Mouse (Mus musculus) heart, adult 2 months (tissue): ENCODE measurements at regions not wholly inside any gene's neighbourhood (a gene's known extent, or its start where the extent isn't known, plus 50 kb on each side); places are given as distances from the start of the nearest gene placed in this dataset.

Experiments
- DNase-seq, 2 experiments: peaks; one replicate each; pipeline ENCODE4 v3.0.0; 2021
- H3K27ac ChIP-seq: fragments of 200-600 bp; 2 replicates; pipeline ENCODE4 v1.8.1; 2022
- H3K27me3 ChIP-seq: fragments of 200-500 bp; 2 replicates; pipeline ENCODE4 v1.6.1; 2012; ENCODE audit warnings: mild to moderate bottlenecking, low read length, inconsistent platforms, mixed read lengths; ENCODE audit not compliant: control insufficient read depth, insufficient read depth
- H3K36me3 ChIP-seq: fragments of 200-500 bp; 2 replicates; pipeline ENCODE4 v1.6.1; 2012; ENCODE audit warnings: low read length, inconsistent platforms; ENCODE audit not compliant: control insufficient read depth, insufficient read depth
- H3K4me1 ChIP-seq: fragments of 200-500 bp; 2 replicates; pipeline ENCODE4 v1.6.1; 2011; ENCODE audit warnings: low read length; ENCODE audit not compliant: control insufficient read depth, insufficient read depth
- H3K4me3 ChIP-seq: fragments of 200-600 bp; 2 replicates; pipeline ENCODE4 v1.8.1; 2022
- H3K79me2 ChIP-seq: fragments of 200-500 bp; replicated peaks from 2 replicates; pipeline ENCODE4 v1.6.1; 2012; ENCODE audit warnings: mild to moderate bottlenecking, inconsistent platforms, low read length, moderate library complexity, mixed read lengths; ENCODE audit not compliant: control insufficient read depth, insufficient read depth
- H3K9ac ChIP-seq: fragments of 200-500 bp; 2 replicates; pipeline ENCODE4 v1.6.1; 2012; ENCODE audit warnings: low read depth, mild to moderate bottlenecking, control low read depth, inconsistent platforms, low read length, mixed read lengths
- CTCF ChIP-seq: fragments of 200-600 bp; IDR thresholded peaks from 2 replicates; pipeline ENCODE4 v1.8.1; 2022; ENCODE audit warnings: antibody characterized with exemption, mild to moderate bottlenecking, moderate library complexity
- EP300 ChIP-seq: fragments of 200-500 bp; IDR thresholded peaks from 2 replicates; pipeline ENCODE4 v1.6.1; 2011; ENCODE audit warnings: low read depth, low read length, control low read depth; ENCODE audit not compliant: insufficient read depth
- POLR2A ChIP-seq: fragments of 200-500 bp; IDR thresholded peaks from 2 replicates; pipeline ENCODE4 v1.6.1; 2011; ENCODE audit warnings: mild to moderate bottlenecking, low read depth, low read length, control low read depth; ENCODE audit not compliant: insufficient read depth
- WGBS: fragments of 180-500 bp; shearing (Covaris S2); methylation state at CpG from one replicate; pipeline ENCODE4 v1.1.7; 2018; 5-methylcytosine and 5-hydroxymethylcytosine counted together
- intact Hi-C: fragments of 180-260 bp; cut with DNase I; formaldehyde crosslinking; loops from one replicate; pipeline ENCODE4 v1.15.1; 2025

GRCm38 (mm10) chr17:45251034-45251730 is 182.4 kb downstream of the Cdc5l start:
- TF ChIP-seq CTCF (peak; percentile 71), EP300 (no peak)
- no peak overlapping the region for H3K27ac ChIP-seq
- H3K4me1 ChIP-seq, result no peaks in the 10 kb centered on the region
- intact Hi-C loops, result loop anchor here (5.0 kb wide), 1 partner anchor 514 kb away; no protein-coding TSS in a partner anchor
- peak; percentile 39 to 70 for DNase-seq
- WGBS, result 35% methylated on average over 22 of the region's 22 CpGs
- no peak overlapping the region for H3K9ac ChIP-seq
- H3K36me3 ChIP-seq, result no peaks in the 10 kb centered on the region
- H3K27me3 ChIP-seq, result no peaks in the 10 kb centered on the region
- H3K79me2 ChIP-seq, result no peaks in the 10 kb centered on the region
- H3K4me3 ChIP-seq, result no peak overlapping the region

GRCm38 (mm10) chr17:45250450-45250849 is 183.1 kb downstream of the Cdc5l start:
- intact Hi-C loops, result loop anchor here (5.0 kb wide), 1 partner anchor 513 kb away; no protein-coding TSS in a partner anchor
- no peaks in the 10 kb centered on the region for H3K4me1 ChIP-seq
- WGBS, result 93% methylated on average over 10 of the region's 10 CpGs
- no peaks in the 10 kb centered on the region for H3K27me3 ChIP-seq
- DNase-seq, result no peak
- TF ChIP-seq POLR2A, result no peak
- no peak for TF ChIP-seq CTCF
- no peak for TF ChIP-seq EP300
- H3K9ac ChIP-seq, result no peak overlapping the region
- H3K4me3 ChIP-seq, result no peak overlapping the region
- no peak overlapping the region for H3K27ac ChIP-seq
- no peaks in the 10 kb centered on the region for H3K36me3 ChIP-seq
- no peaks in the 10 kb centered on the region for H3K79me2 ChIP-seq

DNA sequence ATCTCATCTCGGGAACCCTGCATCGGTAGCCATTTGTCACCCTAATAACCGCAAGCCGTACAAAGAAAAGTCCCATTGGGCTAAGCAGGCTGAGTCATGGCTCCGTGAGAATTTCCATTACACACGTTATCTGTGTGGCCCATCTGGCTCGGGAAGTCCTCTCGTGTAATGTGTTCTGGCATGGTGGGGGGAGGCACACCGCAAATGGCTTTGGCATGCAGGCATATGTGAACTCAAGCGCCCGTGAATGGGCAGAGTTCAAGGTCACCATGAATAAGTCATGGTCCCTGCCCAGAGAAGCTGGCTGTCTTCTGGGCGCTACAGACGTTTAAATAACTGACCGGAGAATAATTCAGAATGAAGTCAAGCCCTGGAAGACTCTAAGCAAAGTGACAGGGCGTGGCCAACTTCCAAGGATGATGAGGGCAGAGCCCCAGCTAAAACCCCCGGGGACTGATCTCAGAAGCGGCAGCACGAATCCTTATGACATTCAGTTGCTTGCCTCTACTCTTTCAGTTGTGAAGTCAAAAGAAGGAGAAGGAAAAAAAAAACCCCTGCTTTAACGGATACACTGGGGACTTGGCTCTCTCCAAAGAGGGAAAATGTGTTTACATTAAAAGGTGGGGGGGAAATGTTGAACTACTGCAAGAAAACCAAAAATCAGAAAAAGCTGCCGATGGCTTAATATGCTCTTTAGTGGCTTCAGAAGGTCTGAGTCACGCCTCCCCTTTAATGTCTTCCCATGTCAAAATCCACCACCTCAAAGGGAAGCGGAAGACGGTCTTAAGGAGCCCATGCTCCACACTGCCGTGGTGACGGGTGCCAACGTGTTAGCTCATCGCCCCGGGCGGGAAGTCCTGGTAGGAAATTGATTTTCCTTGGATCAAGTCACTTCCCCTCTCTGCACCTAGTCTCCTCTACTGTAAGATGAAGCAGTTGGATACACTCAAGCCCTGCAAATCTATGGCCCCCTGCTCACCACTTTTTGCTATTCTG is 186.1 kb downstream of the Cdc5l start:
- no peaks in the 10 kb centered on the region for H3K36me3 ChIP-seq
- no peak overlapping the region for H3K9ac ChIP-seq
- peak in 1 of 2 experiments; percentile 16 for DNase-seq
- H3K27me3 ChIP-seq, result no peaks in the 10 kb centered on the region
- no peaks in the 10 kb centered on the region for H3K4me1 ChIP-seq
- TF ChIP-seq POLR2A, result no peak
- no peak for TF ChIP-seq EP300
- TF ChIP-seq CTCF, result no peak
- H3K27ac ChIP-seq, result no peak overlapping the region
- 59% methylated on average over 29 of the region's 29 CpGs for WGBS
- no peak overlapping the region for H3K4me3 ChIP-seq
- H3K79me2 ChIP-seq, result no peaks in the 10 kb centered on the region
- intact Hi-C loops, result no loop called here

DNA sequence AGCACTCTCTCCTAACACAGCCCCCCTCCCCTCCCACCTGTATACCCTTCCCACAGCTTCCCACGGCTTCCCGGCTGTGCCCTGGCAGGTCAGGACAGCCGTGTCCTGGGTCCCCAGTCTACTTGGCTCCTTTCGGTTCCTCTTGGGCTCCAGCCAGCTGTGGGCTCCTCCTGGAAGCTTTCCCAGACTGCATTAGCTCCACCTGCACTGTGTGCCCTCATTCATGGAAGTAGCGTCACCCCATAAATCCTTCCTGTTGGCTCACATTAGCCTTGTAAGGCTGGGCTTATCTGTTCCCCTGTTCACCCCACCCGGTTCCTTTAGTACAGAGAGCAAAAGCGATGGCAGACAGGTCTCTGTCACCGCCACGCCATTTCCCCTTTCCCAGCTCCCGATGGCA is 188.7 kb downstream of the Cdc5l start:
- Histone ChIP-seq H3K79me2 (no peaks in the 10 kb centered on the region), H3K9ac (no peak overlapping the region), H3K4me1 (no peaks in the 10 kb centered on the region), H3K4me3 (no peak overlapping the region), H3K36me3 (no peaks in the 10 kb centered on the region), H3K27me3 (no peaks in the 10 kb centered on the region), H3K27ac (no peak overlapping the region)
- DNase-seq, result no peak
- no peak for TF ChIP-seq POLR2A
- TF ChIP-seq EP300, result no peak
- no peak for TF ChIP-seq CTCF
- 42% methylated on average over 10 of the region's 10 CpGs for WGBS
- intact Hi-C loops, result no loop called here

- Histone ChIP-seq H3K27ac (no peak overlapping the region), H3K4me1 (no peaks in the 10 kb centered on the region), H3K9ac (no peak overlapping the region), H3K79me2 (no peaks in the 10 kb centered on the region), H3K36me3 (no peaks in the 10 kb centered on the region), H3K27me3 (no peaks in the 10 kb centered on the region), H3K4me3 (no peak overlapping the region)
- TF ChIP-seq EP300 (no peak), CTCF (no peak)
- intact Hi-C loops, result no loop called here
- no peak for DNase-seq
- WGBS, result 81% methylated on average over 7 of the region's 7 CpGs
Observed at GRCm38 (mm10) chr17:45243103-45243502, 190.4 kb downstream of the Cdc5l start.

DNA sequence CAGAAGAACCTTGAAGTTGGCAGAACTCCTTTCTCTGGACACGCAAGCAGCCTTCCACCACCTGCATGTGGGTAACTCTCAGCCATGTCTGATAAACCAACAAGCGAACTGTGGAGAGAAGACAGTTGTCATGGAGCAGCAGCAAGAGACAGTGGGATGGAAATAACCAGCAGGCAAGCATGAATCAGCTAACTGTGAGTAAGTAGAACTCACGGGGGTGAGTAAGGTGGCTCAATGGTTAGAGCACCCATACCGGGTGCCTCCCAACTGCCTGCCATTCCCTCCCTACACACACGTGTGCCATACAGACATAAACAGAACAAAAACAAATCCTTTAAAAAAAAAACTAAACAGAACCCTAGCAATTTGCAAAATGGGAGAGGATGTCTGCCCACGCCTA is 191.5 kb downstream of the Cdc5l start:
- no peak for DNase-seq
- no peaks in the 10 kb centered on the region for H3K36me3 ChIP-seq
- no peak for TF ChIP-seq EP300
- no peak for TF ChIP-seq CTCF
- H3K4me3 ChIP-seq, result no peak overlapping the region
- H3K27ac ChIP-seq, result no peak overlapping the region
- intact Hi-C loops, result no loop called here
- H3K79me2 ChIP-seq, result no peaks in the 10 kb centered on the region
- 91% methylated on average over 6 of the region's 6 CpGs for whole genome bisulfite sequencing
- no peaks in the 10 kb centered on the region for H3K27me3 ChIP-seq
- no peak overlapping the region for H3K9ac ChIP-seq
- H3K4me1 ChIP-seq, result no peaks in the 10 kb centered on the region
